Comparison of ENCODE assay signal across 8 mouse cellular contexts in the genomic region with DNA sequence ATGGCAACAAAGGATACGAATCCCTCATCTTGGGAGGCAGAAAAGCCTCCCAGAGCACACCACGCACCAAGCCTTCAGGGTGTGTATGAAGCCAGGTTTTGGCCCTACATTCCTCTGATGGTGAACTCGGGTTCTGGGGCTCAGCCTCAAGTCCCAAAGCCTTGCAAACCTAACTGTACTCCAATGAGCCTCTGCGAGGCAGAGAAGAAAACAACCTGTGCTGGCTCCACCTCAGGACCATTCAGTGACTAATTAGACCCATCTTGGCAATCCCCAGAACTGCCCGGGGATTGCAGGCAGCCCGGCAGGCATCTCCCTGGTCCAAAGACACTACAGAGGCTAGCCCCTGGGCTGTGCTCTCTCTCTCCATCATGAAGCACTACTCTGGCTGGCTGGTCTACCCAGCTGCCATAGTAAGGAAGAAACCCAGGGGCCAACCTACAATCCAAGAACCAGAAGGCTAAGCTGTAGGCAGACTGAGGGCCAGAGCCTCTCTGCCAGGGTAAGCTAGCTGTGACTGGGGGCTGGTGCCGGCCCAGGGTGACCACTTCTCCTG. TPM values are rescaled to one million over a fixed set of nuclear protein-coding genes. Genes with fewer than 3 reads are reported as not detected.
DNase-seq lines count a peak whose midpoint lies in the region; ATAC-seq and TF ChIP-seq lines count a peak whose summit lies in the region.

No protein-coding gene starts in this region.

- 23% methylated on average over 7 of the region's 7 CpGs for WGBS in kidney, postnatal 0 days
- 10% methylated on average over 7 of the region's 7 CpGs for WGBS in embryonic facial prominence, embryonic 13.5 days
- 15% methylated on average over 7 of the region's 7 CpGs for WGBS in intestine, embryonic 16.5 days
- 3% methylated on average over 7 of the region's 7 CpGs for WGBS in neural tube, embryonic 12.5 days

- peaks cover 33% of the 10 kb centered on the region for H3K4me1 ChIP-seq in kidney, postnatal 0 days (replicated peaks; ENCODE audit: insufficient read depth, low read length)
- H3K4me1 ChIP-seq in embryonic facial prominence, embryonic 13.5 days: peaks cover 68% of the 10 kb centered on the region
- peaks cover 67% of the 10 kb centered on the region for H3K4me1 ChIP-seq in intestine, embryonic 16.5 days (ENCODE audit: control insufficient read depth, insufficient read depth, low read length)
- peaks cover 88% of the 10 kb centered on the region for H3K4me1 ChIP-seq in neural tube, embryonic 12.5 days

- no peak overlapping the region for H3K9ac ChIP-seq in kidney, postnatal 0 days (ENCODE audit: low read depth, low read length)
- H3K9ac ChIP-seq in embryonic facial prominence, embryonic 13.5 days: 0 out of 2 replicates have a peak overlapping the region, but pooled peaks have one; percentile 36
- peak overlapping the region; percentile 30 for H3K9ac ChIP-seq in intestine, embryonic 16.5 days (ENCODE audit: low read depth, low read length)
- H3K9ac ChIP-seq in neural tube, embryonic 12.5 days: peak overlapping the region; percentile 30; the same call in 1 of the 2 replicates

- no peak for DNase-seq in kidney, postnatal 0 days (ENCODE audit: low spot score)
- DNase-seq in kidney, adult 11 months: no peak
- DNase-seq in cerebellum, adult 11-12 months: no peak
- DNase-seq in adrenal gland, postnatal 14 days: no peak
- DNase-seq in right cerebral cortex, postnatal 25 days: no peak

- no peak overlapping the region for H3K4me3 ChIP-seq in kidney, postnatal 0 days (replicated peaks; ENCODE audit: low read depth, low read length)
- peak overlapping the region; percentile 13; the same call in 1 of the 2 replicates for H3K4me3 ChIP-seq in embryonic facial prominence, embryonic 13.5 days
- H3K4me3 ChIP-seq in intestine, embryonic 16.5 days (ENCODE audit: low read length): no peak overlapping the region
- H3K4me3 ChIP-seq in neural tube, embryonic 12.5 days: no peak overlapping the region

- 0 out of 2 replicates have a peak overlapping the region, but pooled peaks have one; percentile 2 for H3K4me2 ChIP-seq in kidney, postnatal 0 days (ENCODE audit: low read length)
- H3K4me2 ChIP-seq in embryonic facial prominence, embryonic 13.5 days: peak overlapping the region; percentile 34
- peak overlapping the region; percentile 20 for H3K4me2 ChIP-seq in intestine, embryonic 16.5 days (ENCODE audit: low read depth, low read length)
- peak overlapping the region; percentile 41 for H3K4me2 ChIP-seq in neural tube, embryonic 12.5 days (replicated peaks)

- no peaks in the 10 kb centered on the region for H3K36me3 ChIP-seq in kidney, postnatal 0 days (ENCODE audit: insufficient read depth, low read length)
- no peaks in the 10 kb centered on the region for H3K36me3 ChIP-seq in embryonic facial prominence, embryonic 13.5 days
- no peaks in the 10 kb centered on the region for H3K36me3 ChIP-seq in intestine, embryonic 16.5 days (ENCODE audit: control insufficient read depth, insufficient read depth, low read length)
- H3K36me3 ChIP-seq in neural tube, embryonic 12.5 days: no peaks in the 10 kb centered on the region

- no peak for TF ChIP-seq CTCF in kidney, postnatal 0 days (IDR thresholded peaks at IDR 0.05; ENCODE audit: low read depth)

- H3K9me3 ChIP-seq in kidney, postnatal 0 days (replicated peaks; ENCODE audit: low read length): no peaks in the 10 kb centered on the region
- no peaks in the 10 kb centered on the region for H3K9me3 ChIP-seq in embryonic facial prominence, embryonic 13.5 days
- no peaks in the 10 kb centered on the region for H3K9me3 ChIP-seq in intestine, embryonic 16.5 days (ENCODE audit: control insufficient read depth, low read length)
- H3K9me3 ChIP-seq in neural tube, embryonic 12.5 days: no peaks in the 10 kb centered on the region

- H3K27me3 ChIP-seq in kidney, postnatal 0 days (ENCODE audit: insufficient read depth, low read length): no peaks in the 10 kb centered on the region
- H3K27me3 ChIP-seq in embryonic facial prominence, embryonic 13.5 days: no peaks in the 10 kb centered on the region
- H3K27me3 ChIP-seq in intestine, embryonic 16.5 days (replicated peaks; ENCODE audit: control insufficient read depth, insufficient read depth, low read length): no peaks in the 10 kb centered on the region
- no peaks in the 10 kb centered on the region for H3K27me3 ChIP-seq in neural tube, embryonic 12.5 days (replicated peaks)

- peak overlapping the region; percentile 78 for H3K27ac ChIP-seq in kidney, postnatal 0 days
- peak overlapping the region; percentile 84 for H3K27ac ChIP-seq in embryonic facial prominence, embryonic 13.5 days
- peak overlapping the region; percentile 77 for H3K27ac ChIP-seq in intestine, embryonic 16.5 days (ENCODE audit: low read length)
- peak overlapping the region; percentile 67 for H3K27ac ChIP-seq in neural tube, embryonic 12.5 days

- ATAC-seq in kidney, postnatal 0 days (replicated peaks; ENCODE audit: low FRiP score, low read depth): no peak
- no peak for ATAC-seq in embryonic facial prominence, embryonic 13.5 days (ENCODE audit: insufficient number of reproducible peaks, insufficient read depth, low FRiP score, low TSS enrichment, low read depth)
- ATAC-seq in intestine, embryonic 16.5 days: no peak
- no peak for ATAC-seq in neural tube, embryonic 12.5 days (ENCODE audit: low FRiP score, low read depth)

RNA-seq across cellular contexts. Expression of a gene that starts 14.5 kb away (rescaled TPM):
- polyA plus RNA-seq in kidney, postnatal 0 days (2015; fragmentation: Nextera tagmentation; extraction: Ambion mirVana): 4.7 and 5.6 TPM in 2 replicates
- 5.2 and 5.4 TPM in 2 replicates for polyA plus RNA-seq in embryonic facial prominence, embryonic 13.5 days (2015; fragmentation: Nextera tagmentation; extraction: Ambion mirVana)
- 4.1 and 4.8 TPM in 2 replicates for polyA plus RNA-seq in intestine, embryonic 16.5 days (2015; fragmentation: Nextera tagmentation; extraction: Ambion mirVana)
- polyA plus RNA-seq in neural tube, embryonic 12.5 days (2016; fragmentation: Nextera tagmentation; extraction: Ambion mirVana): 25.3 and 29.9 TPM in 2 replicates
- total RNA-seq in adrenal gland, postnatal 14 days (2021): 21.7 and 28.3 TPM in 2 replicates

RNA-seq across cellular contexts. Expression of a gene that starts 29.8 kb away (rescaled TPM):
- polyA plus RNA-seq in kidney, postnatal 0 days (2015; fragmentation: Nextera tagmentation; extraction: Ambion mirVana): 10.2 TPM in 2 replicates
- polyA plus RNA-seq in embryonic facial prominence, embryonic 13.5 days (2015; fragmentation: Nextera tagmentation; extraction: Ambion mirVana): 15.4 and 15.7 TPM in 2 replicates
- 4.6 and 5.5 TPM in 2 replicates for polyA plus RNA-seq in intestine, embryonic 16.5 days (2015; fragmentation: Nextera tagmentation; extraction: Ambion mirVana)
- polyA plus RNA-seq in neural tube, embryonic 12.5 days (2016; fragmentation: Nextera tagmentation; extraction: Ambion mirVana): 19.4 and 19.5 TPM in 2 replicates
- 5.0 and 7.9 TPM in 2 replicates for total RNA-seq in adrenal gland, postnatal 14 days (2021)
